Mouse (Mus musculus): ENCODE data around the gene Ms4a8a.

Gene Ms4a8a

GRCm38 (mm10) chr19:11017891-11018290 is 63.0 kb downstream of the Ms4a8a start, which contains the start of gene Ms4a18:
Gene Ms4a18, minus strand, starts transcription at chr19:11018031.
- in situ Hi-C loops (cut with MboI, MseI): no loop called here

Measured in regulatory T cell (primary cell).